Mouse (Mus musculus) MEL (cell line): ENCODE data around the gene Helz2. TPM values are rescaled to one million over a fixed set of nuclear protein-coding genes. Genes with fewer than 3 reads are reported as not detected.

Experiments
- DNase-seq: peaks from one replicate; pipeline ENCODE4 v3.0.0; 2011; ENCODE audit warnings: low read depth, low spot score
- H3K27ac ChIP-seq: 2 replicates; pipeline ENCODE4 v1.5.1; 2012; ENCODE audit warnings: low read depth, mild to moderate bottlenecking, control low read depth, low read length, moderate library complexity; ENCODE audit not compliant: control insufficient read depth
- H3K27me3 ChIP-seq, 2 experiments: fragments of 150-350 bp in 1 of 2; sonication (generic) in 1 of 2; 2 replicates each; pipeline ENCODE4 v1.6.1; 2012; ENCODE audit warnings: low read length in 2 of 2, mild to moderate bottlenecking in 2 of 2, improper control_type of control experiment in 1 of 2, moderate library complexity in 1 of 2; ENCODE audit not compliant: insufficient read depth in 2 of 2, control insufficient read depth in 1 of 2
- H3K36me3 ChIP-seq, 2 experiments: 2 replicates each; pipeline ENCODE4 v1.6.1; 2012 to 2014; ENCODE audit warnings: low read length in 2 of 2, improper control_type of control experiment in 1 of 2, inconsistent platforms in 1 of 2, mild to moderate bottlenecking in 1 of 2; ENCODE audit not compliant: insufficient read depth in 2 of 2, control insufficient read depth in 1 of 2
- H3K4me1 ChIP-seq, 2 experiments: fragments of 150-350 bp in 1 of 2; sonication (generic) in 1 of 2; 2 replicates each; pipeline ENCODE4 v1.6.1; 2012; ENCODE audit warnings: low read length in 2 of 2, improper control_type of control experiment in 1 of 2, mild to moderate bottlenecking in 1 of 2; ENCODE audit not compliant: insufficient read depth in 2 of 2, control insufficient read depth in 1 of 2
- H3K4me3 ChIP-seq, 2 experiments: fragments of 150-350 bp in 1 of 2; sonication (generic) in 1 of 2; 2 replicates each; pipeline ENCODE4 v1.5.1; 2012; ENCODE audit warnings: low read depth in 2 of 2, low read length in 2 of 2, mild to moderate bottlenecking in 2 of 2, moderate library complexity in 2 of 2, control low read depth in 1 of 2, improper control_type of control experiment in 1 of 2; ENCODE audit not compliant: control insufficient read depth in 1 of 2, insufficient read depth in 1 of 2
- H3K79me2 ChIP-seq: 2 replicates; pipeline ENCODE4 v1.6.1; 2012; ENCODE audit warnings: mild to moderate bottlenecking, low read length, moderate library complexity; ENCODE audit not compliant: control insufficient read depth, poor library complexity, insufficient read depth
- H3K9ac ChIP-seq: 2 replicates; pipeline ENCODE4 v1.6.1; 2012; ENCODE audit warnings: low read depth, mild to moderate bottlenecking, control low read depth, low read length, moderate library complexity; ENCODE audit not compliant: control insufficient read depth, poor library complexity, severe bottlenecking
- H3K9me3 ChIP-seq: fragments of 150-350 bp; sonication (generic); replicated peaks from 2 replicates; pipeline ENCODE4 v1.6.1; 2012; ENCODE audit warnings: mild to moderate bottlenecking, low read length, improper control_type of control experiment, moderate library complexity; ENCODE audit not compliant: insufficient read depth
- BHLHE40 ChIP-seq: IDR thresholded peaks from 2 replicates; pipeline ENCODE4 v1.6.1; 2012; ENCODE audit warnings: low read depth, mild to moderate bottlenecking, inconsistent platforms, low read length, improper control_type of control experiment, borderline replicate concordance
- CHD1 ChIP-seq: IDR thresholded peaks from 2 replicates; pipeline ENCODE4 v1.6.1; 2012; ENCODE audit warnings: low read depth, mild to moderate bottlenecking, inconsistent platforms, low read length, improper control_type of control experiment
- ELF1 ChIP-seq: IDR thresholded peaks from 2 replicates; pipeline ENCODE4 v1.6.1; 2014; ENCODE audit warnings: low read depth, mild to moderate bottlenecking, inconsistent platforms, low read length, improper control_type of control experiment, moderate library complexity
- ETS1 ChIP-seq: IDR thresholded peaks from 2 replicates; pipeline ENCODE4 v1.6.1; 2012; ENCODE audit warnings: low read depth, mild to moderate bottlenecking, inconsistent platforms, low read length, improper control_type of control experiment, moderate library complexity
- GABPA ChIP-seq: IDR thresholded peaks from 2 replicates; pipeline ENCODE4 v1.6.1; 2012; ENCODE audit warnings: low read depth, mild to moderate bottlenecking, inconsistent platforms, low read length, improper control_type of control experiment, moderate library complexity
- GATA1 ChIP-seq: IDR thresholded peaks from 2 replicates; pipeline ENCODE4 v1.6.1; 2011; ENCODE audit warnings: low read depth, low read length, improper control_type of control experiment
- HCFC1 ChIP-seq: IDR thresholded peaks from 2 replicates; pipeline ENCODE4 v1.6.1; 2012; ENCODE audit warnings: low read depth, mild to moderate bottlenecking, inconsistent platforms, low read length, improper control_type of control experiment, moderate library complexity
- JUND ChIP-seq: IDR thresholded peaks from 2 replicates; pipeline ENCODE4 v1.6.1; 2011; ENCODE audit warnings: low read depth, mild to moderate bottlenecking, improper control_type of control experiment, low read length
- MAX ChIP-seq: IDR thresholded peaks from 2 replicates; pipeline ENCODE4 v1.6.1; 2011; ENCODE audit warnings: low read length, improper control_type of control experiment
- MAZ ChIP-seq: IDR thresholded peaks from 2 replicates; pipeline ENCODE4 v1.6.1; 2012; ENCODE audit warnings: low read depth, mild to moderate bottlenecking, inconsistent platforms, low read length, improper control_type of control experiment
- MEF2A ChIP-seq: IDR thresholded peaks from 2 replicates; pipeline ENCODE4 v1.6.1; 2014; ENCODE audit warnings: low read depth, mild to moderate bottlenecking, inconsistent platforms, low read length, improper control_type of control experiment; ENCODE audit not compliant: poor library complexity, insufficient replicate concordance, severe bottlenecking; ENCODE audit errors: extremely low read depth
- MYC ChIP-seq: IDR thresholded peaks from 2 replicates; pipeline ENCODE4 v1.6.1; 2011; ENCODE audit warnings: low read depth, mild to moderate bottlenecking, low read length, improper control_type of control experiment, moderate library complexity
- POLR2AphosphoS5 ChIP-seq: IDR thresholded peaks from 2 replicates; pipeline ENCODE4 v1.6.1; 2012; ENCODE audit warnings: low read depth, borderline replicate concordance, mild to moderate bottlenecking, inconsistent platforms, low read length, moderate library complexity, mixed read lengths
- RAD21 ChIP-seq: IDR thresholded peaks from 2 replicates; pipeline ENCODE4 v1.6.1; 2011; ENCODE audit warnings: mild to moderate bottlenecking, low read depth, low read length, improper control_type of control experiment
- SIN3A ChIP-seq: IDR thresholded peaks from 2 replicates; pipeline ENCODE4 v1.6.1; 2012; ENCODE audit warnings: low read length, improper control_type of control experiment, inconsistent platforms
- SMC3 ChIP-seq: IDR thresholded peaks from 2 replicates; pipeline ENCODE4 v1.6.1; 2011; ENCODE audit warnings: low read depth, low read length, improper control_type of control experiment
- TBP ChIP-seq: IDR thresholded peaks from 2 replicates; pipeline ENCODE4 v1.8.0; 2011; ENCODE audit warnings: low read depth, low read length, improper control_type of control experiment
- UBTF ChIP-seq: IDR thresholded peaks from 2 replicates; pipeline ENCODE4 v1.6.1; 2012; ENCODE audit warnings: low read depth, mild to moderate bottlenecking, inconsistent platforms, low read length, improper control_type of control experiment, moderate library complexity, borderline replicate concordance; ENCODE audit not compliant: insufficient read depth
- USF2 ChIP-seq, 2 experiments: IDR thresholded peaks; 2 replicates each; pipeline ENCODE4 v1.6.1; 2011 to 2012; ENCODE audit warnings: improper control_type of control experiment in 2 of 2, low read length in 2 of 2, borderline replicate concordance in 1 of 2, inconsistent platforms in 1 of 2, low read depth in 1 of 2, mild to moderate bottlenecking in 1 of 2; ENCODE audit not compliant: insufficient read depth in 1 of 2
- ZC3H11A ChIP-seq: IDR thresholded peaks from 2 replicates; pipeline ENCODE4 v1.6.1; 2012; ENCODE audit warnings: low read depth, mild to moderate bottlenecking, inconsistent platforms, low read length, improper control_type of control experiment
- ZMIZ1 ChIP-seq: IDR thresholded peaks from 2 replicates; pipeline ENCODE4 v1.6.1; 2012; ENCODE audit warnings: low read depth, mild to moderate bottlenecking, inconsistent platforms, low read length, improper control_type of control experiment, moderate library complexity
- ZNF384 ChIP-seq: IDR thresholded peaks from 2 replicates; pipeline ENCODE4 v1.6.1; 2012; ENCODE audit warnings: low read depth, mild to moderate bottlenecking, inconsistent platforms, low read length, improper control_type of control experiment
- polyA plus RNA-seq, 2 experiments: library from polyadenylated mRNA; stranded (reverse) in 1 of 2; unstranded in 1 of 2; fragments of >175 nt in 1 of 2; fragments of >200 nt in 1 of 2; gene quantifications; 2 replicates each; pipeline versions ENCODE4 v1.2.1 to v1.2.4; 2012; ENCODE audit warnings: low replicate concordance in 2 of 2, low read depth in 1 of 2; ENCODE audit not compliant: insufficient read length in 2 of 2, insufficient read depth in 1 of 2, missing spikeins in 1 of 2
- total RNA-seq: library from RNA; depleted of rRNA; stranded (reverse); fragments of 300-350 nt; gene quantifications from 2 replicates; pipeline ENCODE4 v1.2.3, GENCODE M21; 2012

The Helz2 gene
- total and polyA plus RNA-seq, 3 experiments = 6.2 to 12.0 TPM; not detected in 1

- DNase-seq = no peak
- Histone ChIP-seq H3K4me3 (no peak overlapping the region), H3K4me1 (no peaks in the 10 kb centered on the region), H3K36me3 (no peaks in the 10 kb centered on the region), H3K27me3 (no peaks in the 10 kb centered on the region), H3K27ac (no peak overlapping the region), H3K9me3 (no peaks in the 10 kb centered on the region), H3K9ac (no peak overlapping the region), H3K79me2 (no peaks in the 10 kb centered on the region)
- no peak for TF ChIP-seq USF2 (IDR thresholded peaks at IDR 0.05; ENCODE audit: borderline replicate concordance in 1 of 2, insufficient read depth in 1 of 2, low read depth in 1 of 2, low read length in 2 of 2)
- no peak for TF ChIP-seq GABPA
- no peak for TF ChIP-seq JUND
- no peak for TF ChIP-seq SIN3A
- TF ChIP-seq HCFC1 = no peak
- TF ChIP-seq TBP = no peak
- no peak for TF ChIP-seq MAX
- no peak for TF ChIP-seq ZMIZ1
- TF ChIP-seq ETS1 = no peak
- no peak for TF ChIP-seq MAZ
- TF ChIP-seq SMC3 = no peak
- TF ChIP-seq MEF2A = no peak
- TF ChIP-seq ZC3H11A = no peak
- no peak for TF ChIP-seq POLR2AphosphoS5
Observed at GRCm38 (mm10) chr2:181227122-181227521, 14.7 kb downstream of the Helz2 start.

- no peak overlapping the region for H3K27ac ChIP-seq
- no peaks in the 10 kb centered on the region for H3K79me2 ChIP-seq
- no peak overlapping the region for H3K4me3 ChIP-seq
- H3K9me3 ChIP-seq = no peaks in the 10 kb centered on the region
- no peaks in the 10 kb centered on the region for H3K36me3 ChIP-seq
- no peaks in the 10 kb centered on the region for H3K27me3 ChIP-seq
- H3K9ac ChIP-seq = no peak overlapping the region
- DNase-seq = no peak
- TF ChIP-seq UBTF (no peak), CHD1 (no peak), JUND (no peak), ZNF384 (no peak), RAD21 (no peak), BHLHE40 (no peak), MYC (no peak), GATA1 (no peak), MAZ (no peak), ELF1 (no peak)
- no peaks in the 10 kb centered on the region for H3K4me1 ChIP-seq
Observed at GRCm38 (mm10) chr2:181224994-181225393, 16.8 kb downstream of the Helz2 start.
